Mouse (Mus musculus): ENCODE data around the gene Kcnt1. TPM values are rescaled to one million over a fixed set of nuclear protein-coding genes. Genes with fewer than 3 reads are reported as not detected.
"Not testable (repeated sequence)": the region's sequence is repeated elsewhere in the genome, so short reads cannot be mapped to it uniquely, and the experiment has no call there.

Gene Kcnt1
- 0.10 and 0.28 TPM in 2 replicates for polyA plus RNA-seq (2014; fragmentation: Nextera tagmentation; extraction: Ambion mirVana)

DNA sequence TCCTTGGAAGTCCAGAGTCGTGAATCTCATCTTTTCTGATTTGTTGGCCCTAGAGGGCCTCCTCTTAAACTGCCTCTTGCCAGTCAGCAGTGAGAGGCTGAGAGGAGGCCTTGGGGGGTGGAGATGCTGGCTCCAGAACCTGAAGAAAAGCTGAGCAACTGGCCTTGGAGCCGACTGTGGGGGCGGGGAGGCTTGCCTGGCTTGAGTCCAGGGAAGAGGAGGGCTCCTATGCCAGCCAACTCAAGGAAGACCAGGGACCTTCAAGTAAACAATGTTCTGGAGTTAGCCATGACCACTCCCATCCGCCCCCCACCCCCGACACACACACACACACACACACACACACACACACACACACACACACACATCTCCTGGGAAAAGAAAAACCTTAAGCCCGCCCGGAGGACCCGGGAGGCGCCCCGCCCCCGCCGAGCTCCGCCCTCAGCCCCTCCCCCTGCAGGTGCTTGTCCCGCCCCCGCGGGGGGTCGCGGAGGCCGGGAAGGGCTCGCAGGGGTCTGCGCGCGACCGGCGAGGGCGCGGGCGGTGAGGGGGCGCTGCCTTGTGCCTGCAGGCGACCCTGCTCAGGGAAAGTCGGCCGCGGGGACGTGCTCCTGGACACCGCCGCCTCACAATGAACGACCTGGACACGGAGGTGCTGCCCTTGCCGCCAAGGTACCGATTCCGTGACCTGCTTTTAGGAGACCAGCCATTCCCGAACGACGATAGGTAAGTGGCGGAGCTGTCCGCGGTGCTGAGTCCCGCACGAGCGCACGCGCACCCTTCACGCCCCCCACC is at the start of gene Kcnt1:
Gene Kcnt1 (plus strand): TSS at position 398 of the 795 bp plus-strand sequence.
- H3K4me1 ChIP-seq (ENCODE audit: control insufficient read depth, insufficient read depth, low read length) = no peaks in the 10 kb centered on the region
- peak within 1 kb of the TSS; percentile 36 for H3K4me3 ChIP-seq (ENCODE audit: low read depth, low read length)
- peak; percentile 60 for DNase-seq (ENCODE audit: low spot score)
- no peak within 1 kb of the TSS for H3K27ac ChIP-seq (replicated peaks; ENCODE audit: low read depth, low read length)
- H3K9ac ChIP-seq (replicated peaks; ENCODE audit: low read length) = no peak within 1 kb of the TSS
- H3K27me3 ChIP-seq (ENCODE audit: control insufficient read depth, insufficient read depth, low read length) = peaks cover 15% of the 10 kb centered on the region
- H3K4me2 ChIP-seq (ENCODE audit: low read depth, low read length) = peak within 1 kb of the TSS; percentile 95
- under 1% methylated on average over 51 of the region's 53 CpGs for WGBS
- no peak for ATAC-seq (replicated peaks; ENCODE audit: insufficient number of reproducible peaks, low FRiP score, low TSS enrichment, low read depth)
- no peaks in the 10 kb centered on the region for H3K9me3 ChIP-seq (replicated peaks; ENCODE audit: control insufficient read depth, low read length)
- no peaks in the 10 kb centered on the region for H3K36me3 ChIP-seq (replicated peaks; ENCODE audit: control insufficient read depth, insufficient read depth, low read depth, low read length)

DNA sequence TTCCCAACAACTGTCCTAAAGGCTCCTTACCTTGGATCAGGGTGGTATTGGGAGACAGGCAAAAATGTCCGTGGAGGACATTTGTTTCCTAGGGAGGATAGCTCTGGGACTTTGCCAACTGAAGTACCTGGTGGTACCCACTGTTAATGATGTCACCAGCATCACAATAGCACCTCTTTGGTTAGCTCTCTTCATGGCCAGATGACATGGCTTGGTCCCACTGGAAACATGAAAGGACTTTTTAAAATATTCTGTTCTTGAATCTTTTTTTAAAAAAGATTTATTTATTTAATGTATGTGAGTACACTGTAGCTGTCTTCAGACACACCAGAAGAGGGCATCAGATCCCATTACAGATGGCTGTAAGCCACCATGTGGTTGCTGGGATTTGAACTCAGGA is 47.8 kb upstream of the Kcnt1 start, which contains the start of gene Glt6d1:
Gene Glt6d1 (minus strand): TSS at position 101 of the 400 bp plus-strand sequence.
- not testable (repeated sequence) for DNase-seq (ENCODE audit: low spot score); ATAC-seq (replicated peaks; ENCODE audit: insufficient number of reproducible peaks, low FRiP score, low TSS enrichment, low read depth); H3K9ac ChIP-seq (replicated peaks; ENCODE audit: low read length); H3K36me3 ChIP-seq (replicated peaks; ENCODE audit: control insufficient read depth, insufficient read depth, low read depth, low read length); H3K9me3 ChIP-seq (replicated peaks; ENCODE audit: control insufficient read depth, low read length); H3K27ac ChIP-seq (replicated peaks; ENCODE audit: low read depth, low read length); H3K4me1 ChIP-seq (ENCODE audit: control insufficient read depth, insufficient read depth, low read length); H3K4me3 ChIP-seq (ENCODE audit: low read depth, low read length); H3K4me2 ChIP-seq (ENCODE audit: low read depth, low read length); H3K27me3 ChIP-seq (ENCODE audit: control insufficient read depth, insufficient read depth, low read length)
- WGBS = 70% methylated on average over 1 of the region's 1 CpGs

GRCm38 (mm10) chr2:25822806-25823205 is 40.7 kb upstream of the Kcnt1 start, which contains the start of gene Lcn9:
Lcn9 (plus strand) TSS chr2:25823153.
- DNase-seq (ENCODE audit: low spot score) (no peak), ATAC-seq (replicated peaks; ENCODE audit: insufficient number of reproducible peaks, low FRiP score, low TSS enrichment, low read depth) (no peak)
- H3K4me1 ChIP-seq (ENCODE audit: control insufficient read depth, insufficient read depth, low read length) = no peaks in the 10 kb centered on the region
- no peak within 1 kb of the TSS for H3K4me3 ChIP-seq (ENCODE audit: low read depth, low read length)
- H3K27ac ChIP-seq (replicated peaks; ENCODE audit: low read depth, low read length) = no peak within 1 kb of the TSS
- no peak within 1 kb of the TSS for H3K4me2 ChIP-seq (ENCODE audit: low read depth, low read length)
- WGBS = 77% methylated on average over 1 of the region's 1 CpGs
- H3K36me3 ChIP-seq (replicated peaks; ENCODE audit: control insufficient read depth, insufficient read depth, low read depth, low read length) = no peaks in the 10 kb centered on the region
- no peak within 1 kb of the TSS for H3K9ac ChIP-seq (replicated peaks; ENCODE audit: low read length)
- no peaks in the 10 kb centered on the region for H3K9me3 ChIP-seq (replicated peaks; ENCODE audit: control insufficient read depth, low read length)
- no peaks in the 10 kb centered on the region for H3K27me3 ChIP-seq (ENCODE audit: control insufficient read depth, insufficient read depth, low read length)

DNA sequence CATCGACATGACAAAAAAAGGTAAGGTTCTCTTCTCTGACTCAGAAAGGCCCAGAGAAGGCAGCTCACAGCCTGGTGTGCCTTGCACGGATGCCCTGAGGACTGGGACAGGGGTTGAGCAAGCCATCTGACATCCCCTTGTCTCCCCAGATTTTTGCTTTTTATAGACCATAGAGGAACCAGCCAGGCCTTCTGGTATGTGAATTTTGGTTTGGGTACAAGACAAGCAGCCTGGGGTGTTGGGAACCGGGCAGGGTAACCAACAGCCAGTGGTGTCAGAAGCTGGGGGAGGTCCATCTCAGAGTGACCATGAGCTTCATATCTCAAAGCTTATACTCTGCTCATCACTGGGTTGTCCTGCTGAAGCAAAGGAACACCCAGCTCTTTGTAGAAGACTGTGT is 38.8 kb upstream of the Kcnt1 start:
- ATAC-seq (replicated peaks; ENCODE audit: insufficient number of reproducible peaks, low FRiP score, low TSS enrichment, low read depth) (no peak), DNase-seq (ENCODE audit: low spot score) (no peak)
- H3K27me3 ChIP-seq (ENCODE audit: control insufficient read depth, insufficient read depth, low read length) = no peaks in the 10 kb centered on the region
- no peaks in the 10 kb centered on the region for H3K9me3 ChIP-seq (replicated peaks; ENCODE audit: control insufficient read depth, low read length)
- no peaks in the 10 kb centered on the region for H3K4me1 ChIP-seq (ENCODE audit: control insufficient read depth, insufficient read depth, low read length)
- H3K9ac ChIP-seq (replicated peaks; ENCODE audit: low read length) = no peak overlapping the region
- no peak overlapping the region for H3K27ac ChIP-seq (replicated peaks; ENCODE audit: low read depth, low read length)
- H3K36me3 ChIP-seq (replicated peaks; ENCODE audit: control insufficient read depth, insufficient read depth, low read depth, low read length) = no peaks in the 10 kb centered on the region
- H3K4me3 ChIP-seq (ENCODE audit: low read depth, low read length) = no peak overlapping the region
- WGBS = 85% methylated on average over 3 of the region's 3 CpGs
- H3K4me2 ChIP-seq (ENCODE audit: low read depth, low read length) = no peak overlapping the region

GRCm38 (mm10) chr2:25828344-25828947 is 35.1 kb upstream of the Kcnt1 start:
- ATAC-seq (replicated peaks; ENCODE audit: insufficient number of reproducible peaks, low FRiP score, low TSS enrichment, low read depth) (no peak), DNase-seq (ENCODE audit: low spot score) (no peak)
- H3K9ac ChIP-seq (replicated peaks; ENCODE audit: low read length) = no peak overlapping the region
- 74% methylated on average over 8 of the region's 8 CpGs for WGBS
- H3K27me3 ChIP-seq (ENCODE audit: control insufficient read depth, insufficient read depth, low read length) = no peaks in the 10 kb centered on the region
- no peak overlapping the region for H3K4me2 ChIP-seq (ENCODE audit: low read depth, low read length)
- H3K9me3 ChIP-seq (replicated peaks; ENCODE audit: control insufficient read depth, low read length) = no peaks in the 10 kb centered on the region
- no peak overlapping the region for H3K27ac ChIP-seq (replicated peaks; ENCODE audit: low read depth, low read length)
- H3K4me1 ChIP-seq (ENCODE audit: control insufficient read depth, insufficient read depth, low read length) = no peaks in the 10 kb centered on the region
- no peaks in the 10 kb centered on the region for H3K36me3 ChIP-seq (replicated peaks; ENCODE audit: control insufficient read depth, insufficient read depth, low read depth, low read length)
- H3K4me3 ChIP-seq (ENCODE audit: low read depth, low read length) = no peak overlapping the region

GRCm38 (mm10) chr2:25830786-25831185 is 32.7 kb upstream of the Kcnt1 start:
- Histone ChIP-seq H3K27me3 (ENCODE audit: control insufficient read depth, insufficient read depth, low read length) (no peaks in the 10 kb centered on the region), H3K4me3 (ENCODE audit: low read depth, low read length) (no peak overlapping the region), H3K36me3 (replicated peaks; ENCODE audit: control insufficient read depth, insufficient read depth, low read depth, low read length) (no peaks in the 10 kb centered on the region), H3K27ac (replicated peaks; ENCODE audit: low read depth, low read length) (no peak overlapping the region), H3K9me3 (replicated peaks; ENCODE audit: control insufficient read depth, low read length) (no peaks in the 10 kb centered on the region), H3K9ac (replicated peaks; ENCODE audit: low read length) (no peak overlapping the region), H3K4me2 (ENCODE audit: low read depth, low read length) (no peak overlapping the region), H3K4me1 (ENCODE audit: control insufficient read depth, insufficient read depth, low read length) (no peaks in the 10 kb centered on the region)
- ATAC-seq (replicated peaks; ENCODE audit: insufficient number of reproducible peaks, low FRiP score, low TSS enrichment, low read depth) (no peak), DNase-seq (ENCODE audit: low spot score) (no peak)
- 90% methylated on average over 3 of the region's 3 CpGs for WGBS

DNA sequence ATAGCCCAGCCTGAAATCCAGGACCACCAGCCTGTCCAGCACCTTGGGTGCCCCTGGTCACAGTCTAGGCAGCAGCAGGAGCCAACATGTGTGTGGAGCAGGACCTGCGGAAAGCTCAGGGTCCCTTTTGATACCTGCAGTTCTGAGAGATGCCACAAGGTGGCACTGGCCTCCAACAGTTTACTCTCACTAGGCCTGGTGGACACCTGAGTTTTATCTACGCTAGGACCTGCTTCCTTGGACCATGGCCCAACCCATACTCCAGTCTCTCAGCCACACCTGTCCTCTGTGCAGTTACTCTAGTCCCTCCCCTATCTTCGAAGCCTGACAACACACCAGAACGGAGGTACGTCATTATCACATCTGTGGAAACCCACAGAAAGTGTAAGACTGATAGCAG is 27.2 kb upstream of the Kcnt1 start:
- Histone ChIP-seq H3K4me1 (ENCODE audit: control insufficient read depth, insufficient read depth, low read length) (no peaks in the 10 kb centered on the region), H3K9ac (replicated peaks; ENCODE audit: low read length) (no peak overlapping the region), H3K36me3 (replicated peaks; ENCODE audit: control insufficient read depth, insufficient read depth, low read depth, low read length) (no peaks in the 10 kb centered on the region), H3K9me3 (replicated peaks; ENCODE audit: control insufficient read depth, low read length) (no peaks in the 10 kb centered on the region), H3K27me3 (ENCODE audit: control insufficient read depth, insufficient read depth, low read length) (no peaks in the 10 kb centered on the region), H3K4me3 (ENCODE audit: low read depth, low read length) (no peak overlapping the region), H3K4me2 (ENCODE audit: low read depth, low read length) (no peak overlapping the region), H3K27ac (replicated peaks; ENCODE audit: low read depth, low read length) (no peak overlapping the region)
- DNase-seq (ENCODE audit: low spot score) (peak; percentile 79), ATAC-seq (replicated peaks; ENCODE audit: insufficient number of reproducible peaks, low FRiP score, low TSS enrichment, low read depth) (no peak)
- WGBS = 55% methylated on average over 5 of the region's 5 CpGs

DNA sequence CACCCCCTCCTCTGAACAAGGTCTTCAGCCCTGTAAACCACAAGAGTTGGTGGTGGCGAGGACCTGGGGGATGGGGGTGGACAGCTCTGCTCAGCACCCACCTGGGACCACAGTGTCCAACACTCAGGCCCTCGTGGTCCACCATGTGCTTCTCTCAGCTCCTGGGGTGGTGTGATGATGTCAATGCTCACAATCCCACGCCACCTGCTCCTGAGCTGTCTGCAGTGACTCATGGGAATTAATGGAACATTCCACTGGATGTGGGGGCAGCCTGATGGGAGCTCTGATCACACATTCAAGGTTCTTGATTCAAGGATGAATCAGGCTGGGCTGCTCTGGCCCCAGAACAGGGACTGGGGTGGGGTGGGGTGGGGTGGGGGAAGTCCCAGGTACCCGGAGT is 21.4 kb upstream of the Kcnt1 start:
- H3K4me2 ChIP-seq (ENCODE audit: low read depth, low read length) = no peak overlapping the region
- H3K27me3 ChIP-seq (ENCODE audit: control insufficient read depth, insufficient read depth, low read length) = no peaks in the 10 kb centered on the region
- WGBS = 79% methylated on average over 4 of the region's 4 CpGs
- no peak overlapping the region for H3K9ac ChIP-seq (replicated peaks; ENCODE audit: low read length)
- H3K9me3 ChIP-seq (replicated peaks; ENCODE audit: control insufficient read depth, low read length) = no peaks in the 10 kb centered on the region
- H3K4me3 ChIP-seq (ENCODE audit: low read depth, low read length) = no peak overlapping the region
- H3K36me3 ChIP-seq (replicated peaks; ENCODE audit: control insufficient read depth, insufficient read depth, low read depth, low read length) = no peaks in the 10 kb centered on the region
- no peak overlapping the region for H3K27ac ChIP-seq (replicated peaks; ENCODE audit: low read depth, low read length)
- H3K4me1 ChIP-seq (ENCODE audit: control insufficient read depth, insufficient read depth, low read length) = no peaks in the 10 kb centered on the region
- DNase-seq (ENCODE audit: low spot score) (no peak), ATAC-seq (replicated peaks; ENCODE audit: insufficient number of reproducible peaks, low FRiP score, low TSS enrichment, low read depth) (no peak)

All from embryonic facial prominence, embryonic 11.5 days (tissue).